In genomic region chr13:110557930-110558727, GRCm38 (mm10) we compare ENCODE assay signal across 8 mouse cellular contexts.
DNase-seq lines count a peak whose midpoint lies in the region; ATAC-seq lines count a peak whose summit lies in the region.

No protein-coding gene starts in this region.

- H3K4me3 ChIP-seq in hindbrain, embryonic 13.5 days, result no peak overlapping the region
- H3K4me3 ChIP-seq in hindbrain, embryonic 11.5 days (ENCODE audit: low read depth, low read length), result no peak overlapping the region
- H3K4me3 ChIP-seq in forebrain, embryonic 14.5 days (ENCODE audit: low read depth, low read length), result no peak overlapping the region
- no peak overlapping the region for H3K4me3 ChIP-seq in hindbrain, embryonic 14.5 days (replicated peaks; ENCODE audit: low read length)
- H3K4me3 ChIP-seq in neural tube, embryonic 14.5 days (ENCODE audit: low read depth, low read length), result no peak overlapping the region

- H3K4me1 ChIP-seq in hindbrain, embryonic 13.5 days (replicated peaks), result peaks cover 8% of the 10 kb centered on the region; the same call in 1 of the 2 replicates
- H3K4me1 ChIP-seq in hindbrain, embryonic 11.5 days (replicated peaks; ENCODE audit: control insufficient read depth, insufficient read depth, low read length), result no peaks in the 10 kb centered on the region
- peaks cover 3% of the 10 kb centered on the region; the same call in 1 of the 2 replicates for H3K4me1 ChIP-seq in forebrain, embryonic 14.5 days (ENCODE audit: control insufficient read depth, insufficient read depth, low read length)
- H3K4me1 ChIP-seq in hindbrain, embryonic 14.5 days (replicated peaks; ENCODE audit: control insufficient read depth, insufficient read depth, low read length), result 0 out of 2 replicates have a peak, but pooled peaks cover 8% of the 10 kb centered on the region
- no peaks in the 10 kb centered on the region for H3K4me1 ChIP-seq in neural tube, embryonic 14.5 days (ENCODE audit: control insufficient read depth, insufficient read depth, low read length)

- no peak overlapping the region for H3K9ac ChIP-seq in hindbrain, embryonic 13.5 days
- H3K9ac ChIP-seq in hindbrain, embryonic 11.5 days (ENCODE audit: low read depth, low read length), result no peak overlapping the region
- no peak overlapping the region for H3K9ac ChIP-seq in forebrain, embryonic 14.5 days (ENCODE audit: low read length)
- H3K9ac ChIP-seq in hindbrain, embryonic 14.5 days, result 0 out of 2 replicates have a peak overlapping the region, but pooled peaks have one; percentile 20
- no peak overlapping the region for H3K9ac ChIP-seq in neural tube, embryonic 14.5 days (replicated peaks; ENCODE audit: low read depth, low read length)

- 0 out of 2 replicates have a peak overlapping the region, but pooled peaks have one; percentile 30 for H3K27ac ChIP-seq in hindbrain, embryonic 13.5 days
- no peak overlapping the region for H3K27ac ChIP-seq in hindbrain, embryonic 11.5 days (ENCODE audit: low read depth, low read length)
- no peak overlapping the region for H3K27ac ChIP-seq in forebrain, embryonic 14.5 days (ENCODE audit: low read depth, low read length)
- H3K27ac ChIP-seq in hindbrain, embryonic 14.5 days, result peak overlapping the region; percentile 64
- peak overlapping the region; percentile 36; the same call in 1 of the 2 replicates for H3K27ac ChIP-seq in neural tube, embryonic 14.5 days (ENCODE audit: low read depth, low read length)

- WGBS in hindbrain, embryonic 13.5 days, result 63% methylated on average over 28 of the region's 28 CpGs
- WGBS in hindbrain, embryonic 11.5 days, result 79% methylated on average over 28 of the region's 28 CpGs
- 50% methylated on average over 28 of the region's 28 CpGs for WGBS in forebrain, embryonic 14.5 days
- WGBS in hindbrain, embryonic 14.5 days, result 52% methylated on average over 28 of the region's 28 CpGs
- 38% methylated on average over 28 of the region's 28 CpGs for WGBS in neural tube, embryonic 14.5 days

- 0 out of 2 replicates have a peak, but pooled peaks have one; percentile 21 for ATAC-seq in hindbrain, embryonic 13.5 days (ENCODE audit: low FRiP score)
- ATAC-seq in hindbrain, embryonic 11.5 days (ENCODE audit: low FRiP score), result no peak
- peak; percentile 70 for ATAC-seq in forebrain, embryonic 14.5 days
- peak; percentile 51; the same call in 1 of the 2 replicates for ATAC-seq in hindbrain, embryonic 14.5 days (ENCODE audit: low FRiP score)
- peak; percentile 65; the same call in 1 of the 2 replicates for ATAC-seq in neural tube, embryonic 14.5 days (ENCODE audit: low read depth)

- H3K4me2 ChIP-seq in hindbrain, embryonic 13.5 days, result peak overlapping the region; percentile 27
- H3K4me2 ChIP-seq in hindbrain, embryonic 11.5 days (replicated peaks; ENCODE audit: low read depth, low read length), result no peak overlapping the region
- H3K4me2 ChIP-seq in forebrain, embryonic 14.5 days (ENCODE audit: low read length), result peak overlapping the region; percentile 33; the same call in 1 of the 2 replicates
- H3K4me2 ChIP-seq in hindbrain, embryonic 14.5 days (replicated peaks), result peak overlapping the region; percentile 41
- H3K4me2 ChIP-seq in neural tube, embryonic 14.5 days (ENCODE audit: low read depth, low read length), result peak overlapping the region; percentile 23

- H3K36me3 ChIP-seq in hindbrain, embryonic 13.5 days, result no peaks in the 10 kb centered on the region
- no peaks in the 10 kb centered on the region for H3K36me3 ChIP-seq in hindbrain, embryonic 11.5 days (ENCODE audit: control insufficient read depth, insufficient read depth, low read length)
- no peaks in the 10 kb centered on the region for H3K36me3 ChIP-seq in forebrain, embryonic 14.5 days (ENCODE audit: control insufficient read depth, insufficient read depth, low read length)
- H3K36me3 ChIP-seq in hindbrain, embryonic 14.5 days (replicated peaks; ENCODE audit: control insufficient read depth, insufficient read depth), result no peaks in the 10 kb centered on the region
- no peaks in the 10 kb centered on the region for H3K36me3 ChIP-seq in neural tube, embryonic 14.5 days (ENCODE audit: control insufficient read depth, insufficient read depth, low read length)

- no peaks in the 10 kb centered on the region for H3K27me3 ChIP-seq in hindbrain, embryonic 13.5 days
- H3K27me3 ChIP-seq in hindbrain, embryonic 11.5 days (ENCODE audit: control insufficient read depth, insufficient read depth, low read length), result no peaks in the 10 kb centered on the region
- no peaks in the 10 kb centered on the region for H3K27me3 ChIP-seq in forebrain, embryonic 14.5 days (replicated peaks; ENCODE audit: control insufficient read depth, insufficient read depth, low read length)
- H3K27me3 ChIP-seq in hindbrain, embryonic 14.5 days (ENCODE audit: control insufficient read depth, insufficient read depth, low read length), result no peaks in the 10 kb centered on the region
- H3K27me3 ChIP-seq in neural tube, embryonic 14.5 days (ENCODE audit: control insufficient read depth, insufficient read depth, low read length), result no peaks in the 10 kb centered on the region

- H3K9me3 ChIP-seq in hindbrain, embryonic 13.5 days, result no peaks in the 10 kb centered on the region
- no peaks in the 10 kb centered on the region for H3K9me3 ChIP-seq in hindbrain, embryonic 11.5 days (ENCODE audit: control insufficient read depth, low read length)
- H3K9me3 ChIP-seq in forebrain, embryonic 14.5 days (replicated peaks; ENCODE audit: control insufficient read depth, low read length), result no peaks in the 10 kb centered on the region
- no peaks in the 10 kb centered on the region for H3K9me3 ChIP-seq in hindbrain, embryonic 14.5 days (ENCODE audit: control insufficient read depth, low read length)
- H3K9me3 ChIP-seq in neural tube, embryonic 14.5 days (ENCODE audit: control insufficient read depth, low read length), result no peaks in the 10 kb centered on the region

- DNase-seq in hindbrain, embryonic 11.5 days (ENCODE audit: low spot score), result no peak
- peak; percentile 70 for DNase-seq in forebrain, embryonic 14.5 days (ENCODE audit: low spot score)
- DNase-seq in hindbrain, embryonic 14.5 days (ENCODE audit: low spot score), result peak; percentile 59
- DNase-seq in left cerebral cortex, adult 9 months (ENCODE audit: low spot score in 2 of 2), result peak; percentile 35 to 79
- DNase-seq in urinary bladder, adult 18-20 months (ENCODE audit: low spot score in 2 of 2), result no peak
- DNase-seq in cerebellum, adult 11 months, result no peak

Comparison
In these comparisons a context has a peak if more than half of its experiments do, and no peak if none do; other contexts are left out.
1. H3K27ac ChIP-seq: peak in hindbrain, embryonic 13.5 days (single experiment), hindbrain, embryonic 14.5 days (single experiment) and neural tube, embryonic 14.5 days (single experiment); none in hindbrain, embryonic 11.5 days (single experiment) and forebrain, embryonic 14.5 days (single experiment).
2. DNase-seq: peak in forebrain, embryonic 14.5 days (single experiment), hindbrain, embryonic 14.5 days (single experiment) and left cerebral cortex, adult 9 months (2 of 2); none in hindbrain, embryonic 11.5 days (single experiment), urinary bladder, adult 18-20 months (0 of 2) and cerebellum, adult 11 months (single experiment).